Mouse (Mus musculus) CD8-positive naive resting alpha-beta T cell, adult 2 months (primary cell): ENCODE data around the gene Serpind1.

Source experiments
- DNase-seq, 2 experiments: peaks; one replicate each; pipeline ENCODE4 v3.0.0; 2022; ENCODE audit warnings: low read depth in 2 of 2, low spot score in 2 of 2

Serpind1 gene

GRCm38 (mm10) chr16:17345813-17346155, 14.6 kb downstream of the Serpind1 start:
- DNase-seq: no peak

DNA sequence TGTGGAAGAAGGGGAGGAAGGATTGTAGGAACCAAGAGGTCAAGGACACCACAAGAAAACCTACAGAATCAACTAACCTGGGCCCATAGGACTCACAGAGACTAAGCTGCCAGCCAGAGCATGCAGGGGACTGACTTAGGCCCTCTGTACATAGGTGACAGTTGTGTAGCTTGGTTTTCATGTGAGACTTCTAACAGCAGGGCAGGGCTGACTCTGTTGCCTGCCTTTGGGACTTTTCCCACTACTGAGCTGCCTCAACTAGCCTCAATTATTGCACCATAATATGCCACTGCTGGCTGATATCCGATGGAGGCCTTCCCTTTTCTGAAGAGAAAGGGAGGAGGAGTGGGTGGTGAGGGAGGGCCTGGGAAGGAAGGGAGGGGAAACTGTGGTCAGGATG, 15.6 kb downstream of the Serpind1 start:
- no peak for DNase-seq

GRCm38 (mm10) chr16:17356031-17356430, 24.9 kb downstream of the Serpind1 start:
- no peak for DNase-seq

- DNase-seq: no peak
These were observed 27.6 kb downstream of the Serpind1 start for GRCm38 (mm10) chr16:17358787-17359186.

GRCm38 (mm10) chr16:17382306-17382705, 51.1 kb downstream of the Serpind1 start:
- DNase-seq: no peak

DNA sequence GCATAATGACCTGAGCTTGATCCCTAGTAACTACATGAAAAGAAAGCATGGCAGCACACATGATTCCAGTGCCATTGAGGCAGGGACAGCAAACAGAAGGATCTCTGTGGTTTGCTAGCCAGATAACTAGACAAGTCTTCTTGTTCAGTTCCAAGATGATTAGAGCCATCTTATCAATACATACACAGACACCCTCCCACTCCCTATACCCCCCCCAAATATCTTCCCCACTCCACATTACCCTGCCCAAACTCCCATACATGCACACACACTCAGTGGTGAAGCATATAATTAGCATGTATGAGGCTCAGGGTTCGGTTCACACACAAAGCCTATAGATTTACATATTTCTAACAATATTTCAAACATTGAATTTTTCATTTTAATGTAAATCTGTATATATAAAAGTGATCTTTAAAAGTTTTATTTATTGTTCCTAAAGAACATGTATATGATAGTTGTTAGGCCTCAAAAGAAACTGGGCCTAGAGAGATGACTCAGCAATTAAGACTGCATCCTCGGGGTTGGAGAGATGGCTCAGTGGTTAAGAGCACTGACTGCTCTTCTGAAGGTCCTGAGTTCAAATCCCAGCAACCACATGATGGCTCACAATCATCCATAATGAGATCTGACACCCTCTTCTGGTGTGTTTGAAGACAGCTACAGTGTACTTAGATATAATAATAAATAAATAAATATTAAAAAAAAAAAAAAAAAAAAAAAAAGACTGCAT, 52.6 kb downstream of the Serpind1 start:
- DNase-seq: no peak

- DNase-seq: no peak
These were observed 61.6 kb downstream of the Serpind1 start for GRCm38 (mm10) chr16:17392784-17393183.
